11 mouse cellular contexts compared by ENCODE assay signal in the genomic region with DNA sequence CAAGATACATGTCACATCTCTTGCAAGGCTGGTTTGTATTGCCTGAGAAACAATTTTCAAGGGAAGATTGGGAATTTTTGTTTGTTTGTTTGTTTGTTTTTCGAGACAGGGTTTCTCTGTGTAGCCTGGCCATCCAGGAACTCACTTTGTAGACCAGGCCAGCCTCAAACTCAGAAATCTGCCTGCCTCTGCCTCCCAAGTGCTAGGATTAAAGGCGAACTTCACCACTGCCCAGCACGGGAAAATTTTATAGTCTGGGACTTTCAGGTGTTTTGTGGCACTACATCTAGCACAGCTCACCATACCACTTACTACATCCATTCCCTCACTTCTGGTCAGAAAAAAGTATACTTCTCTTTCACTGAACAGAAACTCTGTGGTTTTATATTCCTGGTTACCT. TPM values are rescaled to one million over a fixed set of nuclear protein-coding genes. Genes with fewer than 3 reads are reported as not detected.
"Had no signal": no experiment of that assay in that cellular context is flagged by ENCODE, and none has a peak within 500 bp of the region (broad histone marks: within the 10 kb centered on the region; RNA-seq: fewer than 3 reads in every experiment).

No protein-coding gene starts in this region.

RNA-seq across cellular contexts. Expression of a gene that starts 5.1 kb away (rescaled TPM):
- polyA plus RNA-seq: neural tube, embryonic 13.5 days; neural tube, embryonic 14.5 days; neural tube, embryonic 15.5 days; small intestine, adult 2 months; spleen, adult 2 months; stomach, embryonic 15.5 days; stomach, embryonic 16.5 days; stomach, postnatal 0 days; thymus, adult 2 months; thymus, postnatal 0 days; urinary bladder, adult 2 months had no signal

RNA-seq across cellular contexts. Expression of a gene that starts 50.6 kb away (rescaled TPM):
- polyA plus RNA-seq: small intestine, adult 2 months; spleen, adult 2 months; thymus, adult 2 months had no signal
